Mouse (Mus musculus) gonadal fat pad, adult 2 months (tissue): Measurements from ENCODE around the gene 4930402H24Rik. TPM values are rescaled to one million over a fixed set of nuclear protein-coding genes. Genes with fewer than 3 reads are reported as not detected.

Experiments
- DNase-seq: peaks from one replicate; pipeline ENCODE4 v3.0.0-alpha.2; 2012; ENCODE audit warnings: low read depth
- polyA plus RNA-seq: library from polyadenylated mRNA; depleted of rRNA; stranded (reverse); fragments of >200 nt; gene quantifications from 2 replicates; pipeline ENCODE4 v1.2.3, GENCODE M21; 2012; rRNA removed

Gene 4930402H24Rik
- polyA plus RNA-seq, 1 experiment = 84.4 TPM

- DNase-seq = peak; percentile 69
Observed at GRCm38 (mm10) chr2:130664102-130664701, 242.0 kb downstream of the 4930402H24Rik start, which contains the start of gene Ddrgk1. Gene Ddrgk1, minus strand, starts transcription at chr2:130664659.

- no peak for DNase-seq
Observed at GRCm38 (mm10) chr2:130663342-130663741, 242.9 kb downstream of the 4930402H24Rik start.

- DNase-seq = no peak
Observed at GRCm38 (mm10) chr2:130658530-130658929, 247.7 kb downstream of the 4930402H24Rik start.

- no peak for DNase-seq
Observed at GRCm38 (mm10) chr2:130657541-130657940, 248.7 kb downstream of the 4930402H24Rik start.

- DNase-seq = no peak
Observed at GRCm38 (mm10) chr2:130656536-130656935, 249.7 kb downstream of the 4930402H24Rik start.

Other genes starting within 250 kb of the 4930402H24Rik start
- gene Ddrgk1, start 241.7 kb downstream of the 4930402H24Rik start, polyA plus RNA-seq = 63.9 and 87.7 TPM in 2 replicates
- gene Itpa, start 238.8 kb downstream of the 4930402H24Rik start, polyA plus RNA-seq = 28.9 and 36.6 TPM in 2 replicates
- gene Slc4a11, start 208.9 kb downstream of the 4930402H24Rik start, polyA plus RNA-seq = 6.0 and 7.1 TPM in 2 replicates
- 14.0 and 16.0 TPM in 2 replicates for gene Atrn, start 89 bp upstream of the 4930402H24Rik start, polyA plus RNA-seq
- gene Gfra4, start 136.7 kb upstream of the 4930402H24Rik start, polyA plus RNA-seq = 30.3 and 35.7 TPM in 2 replicates
- 20.6 and 25.6 TPM in 2 replicates for gene Adam33, start 157.4 kb upstream of the 4930402H24Rik start, polyA plus RNA-seq
- gene Siglec1, start 180.4 kb upstream of the 4930402H24Rik start, polyA plus RNA-seq = 12.7 and 16.5 TPM in 2 replicates
- gene Hspa12b, start 220.9 kb upstream of the 4930402H24Rik start, polyA plus RNA-seq = 21.7 and 30.8 TPM in 2 replicates
- not detected in 2 replicates for gene Gm11037, start 227.1 kb upstream of the 4930402H24Rik start, polyA plus RNA-seq